Mouse (Mus musculus) G1E (cell line): ENCODE measurements around the gene Gm49366. TPM values are rescaled to one million over a fixed set of nuclear protein-coding genes. Genes with fewer than 3 reads are reported as not detected.

Source experiments
- ATAC-seq: 2 replicates; pipeline ENCODE4 v1.8.0; 2016; ENCODE audit warnings: mild to moderate bottlenecking; ENCODE audit not compliant: insufficient number of reproducible peaks, poor library complexity, low FRiP score, severe bottlenecking; ENCODE audit errors: extremely low read depth
- DNase-seq: peaks from one replicate; pipeline ENCODE4 v3.0.0; 2012; ENCODE audit warnings: low spot score
- H3K27me3 ChIP-seq: 2 replicates; pipeline ENCODE4 v1.6.1; 2012; ENCODE audit warnings: mild to moderate bottlenecking, low read length, inconsistent platforms; ENCODE audit not compliant: insufficient read depth
- H3K36me3 ChIP-seq: replicated peaks from 2 replicates; pipeline ENCODE3; 2012; ENCODE audit warnings: mild to moderate bottlenecking, inconsistent platforms
- H3K4me1 ChIP-seq: 2 replicates; pipeline ENCODE4 v1.6.1; 2012; ENCODE audit warnings: low read depth, low read length, inconsistent platforms, mixed read lengths; ENCODE audit not compliant: insufficient read depth
- H3K4me3 ChIP-seq: 2 replicates; pipeline ENCODE4 v1.5.1; 2012; ENCODE audit warnings: low read depth, mild to moderate bottlenecking, inconsistent platforms, low read length, moderate library complexity, mixed read lengths
- H3K9me3 ChIP-seq: replicated peaks from 2 replicates; pipeline ENCODE4 v1.6.1; 2012; ENCODE audit warnings: inconsistent platforms
- CTCF ChIP-seq: IDR thresholded peaks from 2 replicates; pipeline ENCODE4 v1.5.1; 2012; ENCODE audit warnings: low read depth, low read length, inconsistent platforms, mixed read lengths
- GATA1 ChIP-seq: IDR thresholded peaks from 2 replicates; pipeline ENCODE4 v1.6.1; 2012; ENCODE audit warnings: borderline replicate concordance, low read length, inconsistent platforms, mixed read lengths
- GATA2 ChIP-seq: IDR thresholded peaks from 2 replicates; pipeline ENCODE4 v1.6.1; 2012; ENCODE audit warnings: low read depth, low read length, inconsistent platforms, borderline replicate concordance
- POLR2AphosphoS5 ChIP-seq: IDR thresholded peaks from 2 replicates; pipeline ENCODE4 v1.6.1; 2012; ENCODE audit warnings: low read depth, low read length, inconsistent platforms; ENCODE audit not compliant: insufficient replicate concordance
- TAL1 ChIP-seq: conservative IDR thresholded peaks from 2 replicates; pipeline ENCODE4 v1.6.1; 2012; ENCODE audit warnings: low read depth, low read length, inconsistent platforms, mixed read lengths
- polyA plus RNA-seq: library from polyadenylated mRNA; stranded (reverse); fragments of >175 nt; gene quantifications from 2 replicates; pipeline ENCODE4 v1.2.3, GENCODE M21; 2012
- total RNA-seq, 2 experiments: library from RNA; stranded (forward) in 1 of 2; stranded (reverse) in 1 of 2; fragments of 200-1000 nt in 1 of 2; fragments of >200 nt in 1 of 2; fragmentation: Nextera tagmentation in 1 of 2; gene quantifications; 2 replicates each; pipeline ENCODE4 v1.2.3; 2014 to 2017

Gene Gm49366
- total and polyA plus RNA-seq, 3 experiments, result not detected

GRCm38 (mm10) chr12:84060946-84061345, 22.2 kb downstream of the Gm49366 start:
- ATAC-seq (no peak; the same call in 1 of the 2 replicates), DNase-seq (no peak)
- peaks cover 3% of the 10 kb centered on the region for H3K4me1 ChIP-seq
- TF ChIP-seq CTCF (peak; percentile 38; the same call in 1 of the 2 replicates), POLR2AphosphoS5 (no peak), TAL1 (no peak)
- H3K27me3 ChIP-seq, result peaks cover 36% of the 10 kb centered on the region
- no peaks in the 10 kb centered on the region for H3K36me3 ChIP-seq
- no peak overlapping the region for H3K4me3 ChIP-seq
- H3K9me3 ChIP-seq, result peaks cover 3% of the 10 kb centered on the region; the same call in 1 of the 2 replicates

GRCm38 (mm10) chr12:84062336-84062735, 23.6 kb downstream of the Gm49366 start:
- H3K4me3 ChIP-seq, result no peak overlapping the region
- ATAC-seq (no peak), DNase-seq (no peak)
- peaks cover 3% of the 10 kb centered on the region for H3K4me1 ChIP-seq
- no peaks in the 10 kb centered on the region for H3K36me3 ChIP-seq
- peaks cover 37% of the 10 kb centered on the region for H3K27me3 ChIP-seq
- TF ChIP-seq TAL1 (no peak), GATA2 (no peak), POLR2AphosphoS5 (no peak), GATA1 (no peak), CTCF (no peak)
- peaks cover 3% of the 10 kb centered on the region; the same call in 1 of the 2 replicates for H3K9me3 ChIP-seq

GRCm38 (mm10) chr12:84063228-84063627, 24.5 kb downstream of the Gm49366 start:
- Histone ChIP-seq H3K27me3 (peaks cover 38% of the 10 kb centered on the region), H3K36me3 (no peaks in the 10 kb centered on the region), H3K9me3 (peaks cover 3% of the 10 kb centered on the region; the same call in 1 of the 2 replicates), H3K4me3 (no peak overlapping the region), H3K4me1 (peaks cover 3% of the 10 kb centered on the region)
- TF ChIP-seq GATA1, result no peak
- no peak for TF ChIP-seq POLR2AphosphoS5
- TF ChIP-seq CTCF, result no peak
- TF ChIP-seq TAL1, result no peak
- TF ChIP-seq GATA2, result no peak
- ATAC-seq (no peak), DNase-seq (no peak)

- ATAC-seq, result no peak
Observed at GRCm38 (mm10) chr12:84063833-84064232, 25.1 kb downstream of the Gm49366 start.

GRCm38 (mm10) chr12:84064621-84065020, 25.9 kb downstream of the Gm49366 start:
- H3K9me3 ChIP-seq, result peaks cover 3% of the 10 kb centered on the region; the same call in 1 of the 2 replicates
- DNase-seq (no peak), ATAC-seq (no peak)
- TF ChIP-seq POLR2AphosphoS5, result no peak
- no peak for TF ChIP-seq TAL1
- no peak for TF ChIP-seq CTCF
- no peak for TF ChIP-seq GATA1
- no peak for TF ChIP-seq GATA2
- peaks cover 37% of the 10 kb centered on the region for H3K27me3 ChIP-seq
- H3K4me1 ChIP-seq, result peaks cover 3% of the 10 kb centered on the region
- H3K4me3 ChIP-seq, result no peak overlapping the region
- no peaks in the 10 kb centered on the region for H3K36me3 ChIP-seq

More at GRCm38 (mm10) chr12:84063833-84064232, 25.1 kb downstream of the Gm49366 start:
- Histone ChIP-seq H3K9me3 (peaks cover 3% of the 10 kb centered on the region; the same call in 1 of the 2 replicates), H3K4me1 (peaks cover 3% of the 10 kb centered on the region), H3K36me3 (no peaks in the 10 kb centered on the region), H3K4me3 (no peak overlapping the region), H3K27me3 (peaks cover 36% of the 10 kb centered on the region)
- no peak for TF ChIP-seq POLR2AphosphoS5
- no peak for TF ChIP-seq GATA2
- no peak for TF ChIP-seq CTCF
- no peak for TF ChIP-seq TAL1
- no peak for TF ChIP-seq GATA1
- DNase-seq, result no peak

GRCm38 (mm10) chr12:84067752-84068151, 29.0 kb downstream of the Gm49366 start:
- no peak for TF ChIP-seq GATA2
- TF ChIP-seq GATA1, result no peak
- no peak for TF ChIP-seq TAL1
- no peak for TF ChIP-seq POLR2AphosphoS5
- no peak for TF ChIP-seq CTCF
- ATAC-seq (no peak), DNase-seq (no peak)
- Histone ChIP-seq H3K36me3 (no peaks in the 10 kb centered on the region), H3K27me3 (peaks cover 33% of the 10 kb centered on the region), H3K4me1 (no peaks in the 10 kb centered on the region), H3K9me3 (peaks cover 3% of the 10 kb centered on the region; the same call in 1 of the 2 replicates), H3K4me3 (no peak overlapping the region)

GRCm38 (mm10) chr12:84068296-84068695, 29.6 kb downstream of the Gm49366 start:
- H3K9me3 ChIP-seq, result no peaks in the 10 kb centered on the region
- no peak for ATAC-seq
- H3K27me3 ChIP-seq, result peaks cover 33% of the 10 kb centered on the region

More at GRCm38 (mm10) chr12:84068296-84068695, 29.6 kb downstream of the Gm49366 start:
- no peaks in the 10 kb centered on the region for H3K36me3 ChIP-seq
- TF ChIP-seq GATA2, result no peak
- TF ChIP-seq POLR2AphosphoS5, result no peak
- no peak for TF ChIP-seq GATA1
- TF ChIP-seq CTCF, result no peak
- TF ChIP-seq TAL1, result no peak
- no peaks in the 10 kb centered on the region for H3K4me1 ChIP-seq
- no peak for DNase-seq
- H3K4me3 ChIP-seq, result no peak overlapping the region
